Mouse (Mus musculus) ES-E14 (cell line): Measurements from ENCODE around the gene Gm5426. TPM values are rescaled to one million over a fixed set of nuclear protein-coding genes. Genes with fewer than 3 reads are reported as not detected.

ENCODE experiments used
- DNase-seq: peaks from one replicate; pipeline ENCODE4 v3.0.0-alpha.2; 2013; ENCODE audit warnings: low read depth, low spot score
- H3K27ac ChIP-seq: 2 replicates; pipeline ENCODE4 v1.5.1; 2012; ENCODE audit warnings: low read depth, mild to moderate bottlenecking, low read length, moderate library complexity, mixed read lengths; ENCODE audit not compliant: poor library complexity, insufficient read depth, severe bottlenecking
- H3K36me3 ChIP-seq: 2 replicates; pipeline ENCODE4 v1.6.1; 2012; ENCODE audit warnings: mild to moderate bottlenecking, low read length, moderate library complexity, mixed read lengths; ENCODE audit not compliant: control insufficient read depth, poor library complexity, insufficient read depth, severe bottlenecking
- H3K4me1 ChIP-seq, 2 experiments: fragments of 150-350 bp in 1 of 2; sonication (generic) in 1 of 2; 2 replicates each; pipeline ENCODE4 v1.6.1; 2012; ENCODE audit warnings: low read length in 2 of 2, mild to moderate bottlenecking in 1 of 2, mixed read lengths in 1 of 2; ENCODE audit not compliant: control insufficient read depth in 2 of 2, insufficient read depth in 2 of 2, poor library complexity in 1 of 2
- H3K4me3 ChIP-seq, 2 experiments: fragments of 150-350 bp in 1 of 2; sonication (generic) in 1 of 2; 2 replicates each; pipeline ENCODE4 v1.5.1; 2012; ENCODE audit warnings: low read length in 2 of 2, low read depth in 1 of 2, mild to moderate bottlenecking in 1 of 2, mixed read lengths in 1 of 2; ENCODE audit not compliant: insufficient read depth in 1 of 2, poor library complexity in 1 of 2, severe bottlenecking in 1 of 2
- H3K9ac ChIP-seq: 2 replicates; pipeline ENCODE4 v1.6.1; 2012; ENCODE audit warnings: low read depth, mild to moderate bottlenecking, low read length, mixed read lengths; ENCODE audit not compliant: poor library complexity, insufficient read depth, severe bottlenecking
- H3K9me3 ChIP-seq: fragments of 150-350 bp; sonication (generic); 2 replicates; pipeline ENCODE4 v1.6.1; 2012; ENCODE audit warnings: low read depth, mild to moderate bottlenecking, low read length; ENCODE audit not compliant: control insufficient read depth, insufficient read depth
- CHD2 ChIP-seq: IDR thresholded peaks from 2 replicates; pipeline ENCODE4 v1.6.1; 2014; ENCODE audit warnings: mild to moderate bottlenecking, low read depth, low read length, inconsistent platforms
- HCFC1 ChIP-seq: IDR thresholded peaks from 2 replicates; pipeline ENCODE4 v1.6.1; 2012; ENCODE audit warnings: low read length, inconsistent platforms, borderline replicate concordance; ENCODE audit not compliant: insufficient read depth
- MAFK ChIP-seq: IDR thresholded peaks from 2 replicates; pipeline ENCODE4 v1.6.1; 2014; ENCODE audit warnings: mild to moderate bottlenecking, low read depth, low read length, inconsistent platforms; ENCODE audit not compliant: insufficient read depth
- ZC3H11A ChIP-seq: IDR thresholded peaks from 2 replicates; pipeline ENCODE4 v1.6.1; 2012; ENCODE audit warnings: low read depth, mild to moderate bottlenecking, inconsistent platforms, low read length, borderline replicate concordance
- ZNF384 ChIP-seq: IDR thresholded peaks from 2 replicates; pipeline ENCODE4 v1.6.1; 2012; ENCODE audit warnings: low read depth, low read length, inconsistent platforms
- in situ Hi-C, 2 experiments: fragments of 600-800 bp; cut with MboI; formaldehyde crosslinking; loops; one replicate each; pipeline ENCODE4 v1.15.1; 2025; ENCODE audit warnings: low sequenced_read_pairs in 2 of 2, inconsistent platforms in 1 of 2; ENCODE audit not compliant: unreplicated experiment in 2 of 2
- total RNA-seq: library from RNA; depleted of rRNA; stranded (reverse); fragments of 300-350 nt; gene quantifications from 2 replicates; pipeline ENCODE4 v1.2.3, GENCODE M21; 2012

Gm5426 gene
- total RNA-seq, 1 experiment = not detected

DNA sequence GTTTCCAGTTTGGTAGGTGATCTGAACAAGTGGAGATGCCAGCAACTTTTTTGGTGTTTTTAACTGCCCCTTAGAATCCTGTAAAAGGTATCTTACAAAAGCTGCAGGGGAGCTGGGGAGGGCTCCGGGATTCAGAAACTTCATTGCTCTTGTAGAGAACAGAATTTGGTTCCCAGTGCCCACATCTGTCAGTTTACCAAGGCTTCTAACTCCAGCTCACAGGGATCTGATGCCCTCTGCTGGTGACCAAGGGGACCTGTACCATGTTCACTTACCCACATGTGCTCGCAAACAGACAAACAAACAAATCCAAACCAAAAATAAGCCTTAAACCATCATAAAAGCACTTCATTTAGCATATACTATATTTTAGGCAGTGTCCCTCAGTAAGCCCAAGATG lies 31.3 kb upstream of the Gm5426 start:
- TF ChIP-seq ZC3H11A = no peak; the same call in 1 of the 2 replicates
- TF ChIP-seq ZNF384 = no peak
- TF ChIP-seq HCFC1 = no peak
- TF ChIP-seq CHD2 = no peak
- no peak for TF ChIP-seq MAFK
- no peaks in the 10 kb centered on the region for H3K9me3 ChIP-seq
- peaks cover 4 to 6% of the 10 kb centered on the region in 2 experiments for H3K4me1 ChIP-seq
- H3K27ac ChIP-seq = no peak overlapping the region
- in situ Hi-C loops = no loop called here
- no peak overlapping the region for H3K9ac ChIP-seq
- DNase-seq = peak; percentile 42
- no peaks in the 10 kb centered on the region for H3K36me3 ChIP-seq
- no peak overlapping the region for H3K4me3 ChIP-seq

DNA sequence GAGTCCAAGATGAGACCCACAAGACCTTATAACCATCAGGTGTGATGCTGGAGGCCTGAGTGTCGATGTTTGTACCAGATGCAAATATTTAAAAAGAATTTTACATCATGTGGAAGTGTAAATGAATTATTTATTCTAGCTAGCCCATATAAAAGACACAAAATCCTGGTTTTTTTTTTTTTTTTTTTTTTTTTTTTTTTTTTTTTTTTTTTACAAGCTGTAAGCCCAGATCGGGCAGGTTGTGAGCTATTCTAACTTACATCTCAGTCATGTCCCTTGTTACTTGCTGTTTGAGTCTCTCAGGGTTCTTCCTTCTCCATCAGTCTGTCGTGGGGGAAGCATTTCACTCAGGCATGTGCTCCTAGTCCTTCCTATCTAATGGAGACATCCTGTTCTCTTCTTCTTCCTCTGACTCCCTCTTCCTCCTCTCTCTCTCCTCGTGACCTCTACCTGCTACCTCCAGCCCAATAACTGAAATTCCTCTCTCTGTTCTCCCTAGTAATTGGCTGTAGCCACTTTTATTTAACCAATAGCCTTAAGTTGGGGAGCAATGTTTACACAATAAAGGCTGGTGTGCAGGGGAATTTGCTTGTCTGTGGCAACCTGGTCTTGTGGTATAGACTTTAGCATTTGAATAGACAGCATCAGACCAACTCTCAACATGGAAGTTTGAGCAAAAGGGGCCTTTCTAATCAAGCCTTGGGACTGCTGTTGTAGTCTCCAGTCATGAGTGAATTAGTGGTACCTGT lies 29.3 kb upstream of the Gm5426 start:
- no peaks in the 10 kb centered on the region for H3K36me3 ChIP-seq
- TF ChIP-seq CHD2 (no peak), MAFK (no peak), ZNF384 (peak; percentile 93), ZC3H11A (no peak), HCFC1 (no peak)
- H3K9me3 ChIP-seq = no peaks in the 10 kb centered on the region
- peak; percentile 40 for DNase-seq
- H3K4me3 ChIP-seq = no peak overlapping the region
- H3K4me1 ChIP-seq = peaks cover 4 to 6% of the 10 kb centered on the region in 2 experiments
- H3K9ac ChIP-seq = no peak overlapping the region
- in situ Hi-C loops = no loop called here
- no peak overlapping the region for H3K27ac ChIP-seq

GRCm38 (mm10) chr10:96107825-96108224 lies 28.6 kb upstream of the Gm5426 start:
- in situ Hi-C loops = no loop called here
- Histone ChIP-seq H3K4me1 (peaks cover 4 to 6% of the 10 kb centered on the region in 2 experiments), H3K27ac (no peak overlapping the region; the same call in 1 of the 2 replicates), H3K36me3 (no peaks in the 10 kb centered on the region), H3K4me3 (no peak overlapping the region), H3K9me3 (no peaks in the 10 kb centered on the region), H3K9ac (no peak overlapping the region)
- TF ChIP-seq HCFC1 (no peak), MAFK (no peak), ZC3H11A (no peak), ZNF384 (no peak), CHD2 (no peak)
- DNase-seq = no peak

DNA sequence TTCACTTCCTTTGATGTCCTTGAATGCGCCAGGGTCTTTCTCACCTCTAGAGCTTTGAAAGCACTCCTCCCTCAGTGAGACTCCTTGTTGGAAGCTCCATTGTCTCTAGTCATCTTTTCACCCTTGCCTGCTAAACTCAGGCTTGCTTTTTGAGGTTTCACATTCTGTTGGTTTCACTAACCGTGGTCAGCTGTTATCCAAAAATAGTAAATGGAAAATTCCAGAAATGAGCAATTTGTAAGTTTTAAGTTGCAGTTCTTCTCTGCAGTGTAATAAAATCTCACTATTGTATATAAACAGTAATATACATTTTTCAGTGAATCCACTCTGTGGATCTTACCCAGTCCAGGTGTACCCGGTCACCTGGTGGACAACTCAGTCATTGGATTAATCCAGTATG lies 21.1 kb upstream of the Gm5426 start:
- H3K9ac ChIP-seq = no peak overlapping the region
- TF ChIP-seq CHD2 (no peak), HCFC1 (no peak), ZC3H11A (no peak), ZNF384 (no peak), MAFK (no peak)
- H3K27ac ChIP-seq = no peak overlapping the region
- no peaks in the 10 kb centered on the region for H3K36me3 ChIP-seq
- in situ Hi-C loops = no loop called here
- no peak overlapping the region for H3K4me3 ChIP-seq
- 0 out of 4 replicates have a peak, but pooled peaks cover 0 to 2% of the 10 kb centered on the region in 2 experiments for H3K4me1 ChIP-seq
- no peak for DNase-seq
- no peaks in the 10 kb centered on the region for H3K9me3 ChIP-seq

DNA sequence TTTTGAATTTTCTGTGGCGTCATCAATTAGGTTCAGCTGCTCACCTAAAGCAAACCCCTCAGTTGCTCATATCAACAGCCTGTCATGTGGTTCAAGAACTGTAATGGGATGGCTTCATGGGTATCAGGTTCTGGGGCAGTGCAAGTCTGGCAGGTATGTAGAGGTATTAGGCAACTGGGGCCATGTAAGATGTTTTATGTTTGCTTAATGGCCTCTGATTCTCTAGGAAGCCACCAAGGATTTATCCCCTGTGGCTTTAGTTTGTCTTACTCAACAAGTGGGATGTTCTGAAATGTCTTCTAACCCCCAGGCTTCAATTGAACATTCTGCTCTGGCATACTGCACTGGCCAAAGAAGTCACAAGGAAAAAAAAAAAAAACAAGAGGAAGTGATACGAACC lies 15.6 kb upstream of the Gm5426 start:
- in situ Hi-C loops = no loop called here
- Histone ChIP-seq H3K27ac (no peak overlapping the region), H3K4me3 (no peak overlapping the region), H3K9me3 (no peaks in the 10 kb centered on the region), H3K36me3 (no peaks in the 10 kb centered on the region), H3K4me1 (0 out of 4 replicates have a peak, but pooled peaks cover 0 to 2% of the 10 kb centered on the region in 2 experiments), H3K9ac (no peak overlapping the region)
- no peak for DNase-seq
- TF ChIP-seq HCFC1 (no peak), MAFK (no peak), ZC3H11A (no peak), CHD2 (no peak), ZNF384 (no peak)
